Mouse (Mus musculus) kidney, adult 18-20 months (tissue): ENCODE data around the gene Rps6ka4.

Experiments used
- DNase-seq: peaks from one replicate; pipeline ENCODE4 v3.0.0; 2021

Rps6ka4 gene

DNA sequence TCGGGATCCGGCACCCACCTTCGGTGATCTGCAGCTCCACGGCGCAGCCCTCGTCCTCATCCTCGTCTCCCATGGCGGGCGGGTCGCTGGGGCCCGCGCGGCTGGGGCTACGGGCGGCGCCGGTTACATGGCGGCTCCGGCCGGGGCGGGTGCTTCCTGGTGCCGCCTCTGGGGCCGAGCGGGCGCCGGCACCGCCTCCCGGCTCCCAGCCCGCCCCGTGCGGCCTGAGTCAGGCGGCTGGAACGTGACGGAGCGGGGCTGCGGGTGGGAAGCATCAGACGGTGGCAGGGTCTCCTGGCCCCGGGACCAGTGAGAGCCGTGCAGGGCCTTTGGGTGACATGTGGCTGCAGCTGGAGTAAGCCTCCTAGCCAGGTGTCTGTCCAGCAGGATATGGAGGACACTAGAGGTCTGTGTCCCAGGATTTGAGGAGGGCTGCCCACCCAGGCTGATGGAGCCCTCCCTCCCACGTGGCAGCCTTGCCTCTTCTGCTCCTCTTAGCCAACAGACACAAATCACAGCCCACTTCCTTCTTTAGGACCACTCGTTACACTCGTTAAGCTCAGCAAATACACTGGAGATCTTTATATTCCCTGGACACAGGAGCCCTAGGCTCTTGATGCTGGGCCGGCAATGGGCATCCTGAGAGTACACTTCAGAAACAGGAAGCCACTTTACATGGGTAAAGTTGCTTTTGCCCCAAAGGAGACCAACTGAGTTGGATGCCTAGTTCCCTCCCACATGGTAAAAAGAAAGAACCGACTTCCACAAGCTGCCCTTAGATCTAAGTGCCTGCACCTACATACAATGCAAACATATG is at the start of gene Rps6ka4:
TSS of gene Rps6ka4 (minus strand) at position 162 of the 817 bp plus-strand sequence.
- DNase-seq = peak; percentile 78

DNA sequence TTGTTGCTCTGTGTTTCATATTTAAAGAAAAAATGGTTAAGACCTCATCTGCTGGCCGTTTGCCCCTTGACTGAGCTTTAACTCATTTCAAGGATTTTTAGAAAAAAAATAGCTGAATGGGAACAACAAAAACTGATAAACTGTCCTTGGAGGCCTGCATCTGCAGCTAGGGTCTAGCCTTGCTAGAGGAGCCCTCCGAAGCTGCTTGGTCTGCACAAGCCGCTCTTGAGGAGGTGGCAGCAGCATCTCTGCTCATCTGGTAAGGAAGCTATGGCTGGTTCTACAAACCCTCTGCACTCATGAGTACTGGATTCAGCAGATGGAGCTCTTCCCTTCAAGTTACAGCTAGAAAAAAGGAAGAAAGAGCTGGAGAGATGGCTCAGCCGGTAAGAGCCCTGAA is 37.5 kb upstream of the Rps6ka4 start:
- no peak for DNase-seq

DNA sequence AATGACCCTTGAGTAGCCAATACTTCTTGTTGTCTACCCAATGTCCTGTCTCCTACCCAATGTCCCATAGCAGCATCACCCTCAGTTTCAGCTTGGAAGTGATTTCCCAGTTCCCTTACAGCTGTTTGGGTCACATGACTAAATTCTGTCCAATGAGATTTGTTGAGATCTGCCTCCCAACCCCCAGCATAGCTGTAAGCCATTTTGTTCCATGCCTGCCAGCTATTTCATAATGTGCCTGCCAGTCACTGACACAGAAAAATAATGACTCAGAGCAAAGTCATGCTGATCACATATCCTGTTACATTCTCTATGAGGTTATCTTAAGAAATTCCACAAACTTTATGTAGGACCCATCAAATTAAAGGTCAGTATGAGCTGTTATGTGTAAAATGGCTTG is 36.4 kb upstream of the Rps6ka4 start:
- DNase-seq = no peak

DNA sequence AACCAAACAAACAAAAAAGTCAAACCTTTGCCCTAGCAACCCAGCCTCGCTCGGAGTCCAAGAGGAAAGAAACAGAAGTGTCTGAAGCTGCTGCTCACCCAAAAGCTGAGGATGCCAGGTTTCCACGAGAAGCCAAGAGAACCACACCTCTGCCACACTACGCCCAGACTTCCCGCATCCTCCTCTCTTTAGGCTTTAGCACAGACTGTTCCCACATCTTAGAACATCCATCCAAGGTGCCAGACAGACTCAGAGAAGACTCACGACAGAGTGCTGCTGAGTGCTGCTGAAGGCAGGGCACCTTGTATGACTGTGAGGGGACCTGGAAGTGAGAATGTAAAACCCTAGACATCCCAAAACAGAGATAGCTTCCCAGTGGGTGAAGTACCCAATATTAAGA is 35.4 kb upstream of the Rps6ka4 start:
- DNase-seq = no peak

DNA sequence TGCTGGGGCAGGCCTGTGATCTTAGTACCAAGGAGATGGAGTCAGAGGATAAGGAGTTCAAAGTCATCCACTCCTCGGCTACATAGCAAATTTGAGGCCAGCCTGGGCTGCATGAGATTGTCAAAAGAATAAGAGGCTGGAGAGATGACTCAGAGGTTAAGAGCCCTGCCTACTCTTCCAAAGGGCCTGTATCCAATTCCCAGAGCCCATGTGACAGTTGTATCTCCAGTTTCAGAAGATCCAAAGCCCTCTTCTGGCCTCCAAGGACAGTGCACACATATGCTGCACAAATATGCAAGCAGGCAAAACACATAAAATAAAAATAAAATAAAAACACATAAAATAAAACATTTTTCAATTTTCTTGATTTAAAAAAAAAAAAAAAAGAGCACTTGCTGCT is 33.8 kb upstream of the Rps6ka4 start:
- DNase-seq = no peak

DNA sequence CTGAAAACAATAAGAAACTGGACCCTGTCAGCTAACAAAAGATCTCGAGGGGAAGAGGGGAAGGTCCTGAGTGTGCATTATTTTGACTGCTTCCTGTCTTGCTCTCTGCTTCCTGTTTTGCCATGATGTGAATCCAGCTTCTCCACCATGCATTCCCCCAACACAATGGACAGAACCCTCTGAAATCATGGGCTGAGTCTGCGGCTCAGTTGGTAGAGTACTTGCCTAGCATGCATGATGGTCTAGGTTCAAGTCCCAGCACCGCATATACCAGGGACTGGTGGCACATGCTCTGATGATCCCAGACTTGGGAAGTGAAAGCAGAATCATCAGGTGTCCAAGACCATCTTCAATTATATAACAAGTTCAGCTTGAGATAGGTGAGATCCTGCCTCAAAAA is 32.3 kb upstream of the Rps6ka4 start:
- no peak for DNase-seq

DNA sequence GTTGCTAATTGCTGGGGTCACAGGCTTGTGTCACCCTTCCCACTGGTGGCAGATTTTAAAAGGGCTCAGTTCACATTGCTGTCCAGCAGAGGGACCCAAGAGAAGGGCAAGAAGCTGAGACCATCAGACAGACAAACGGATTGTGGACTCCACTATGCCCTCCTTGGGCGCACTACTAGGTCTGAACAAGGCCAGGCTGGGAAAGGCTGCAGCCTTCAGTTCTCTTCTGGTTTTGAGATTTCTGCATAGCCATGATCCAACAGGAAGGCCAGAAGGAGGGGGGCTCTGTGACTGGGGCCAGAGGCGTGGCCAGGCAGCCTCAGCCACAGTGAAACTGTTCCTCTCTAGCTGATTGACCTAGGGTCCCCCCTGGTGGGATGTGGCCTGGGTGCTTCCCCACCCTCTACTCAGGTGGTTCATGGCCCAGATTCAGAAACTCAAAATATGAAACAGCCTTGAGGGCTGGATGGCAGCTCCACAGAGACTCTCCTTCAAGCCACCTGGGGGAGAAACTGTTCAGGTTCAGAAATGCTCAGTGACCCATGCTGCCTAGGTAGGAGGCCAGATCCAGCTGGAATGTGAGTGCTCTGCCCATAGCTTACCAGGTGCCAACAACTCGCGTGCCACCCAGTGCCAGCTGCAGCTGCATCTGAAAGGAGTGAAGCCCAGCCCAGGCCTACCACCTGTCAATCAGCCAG is 31.3 kb upstream of the Rps6ka4 start:
- peak; percentile 83 for DNase-seq

DNA sequence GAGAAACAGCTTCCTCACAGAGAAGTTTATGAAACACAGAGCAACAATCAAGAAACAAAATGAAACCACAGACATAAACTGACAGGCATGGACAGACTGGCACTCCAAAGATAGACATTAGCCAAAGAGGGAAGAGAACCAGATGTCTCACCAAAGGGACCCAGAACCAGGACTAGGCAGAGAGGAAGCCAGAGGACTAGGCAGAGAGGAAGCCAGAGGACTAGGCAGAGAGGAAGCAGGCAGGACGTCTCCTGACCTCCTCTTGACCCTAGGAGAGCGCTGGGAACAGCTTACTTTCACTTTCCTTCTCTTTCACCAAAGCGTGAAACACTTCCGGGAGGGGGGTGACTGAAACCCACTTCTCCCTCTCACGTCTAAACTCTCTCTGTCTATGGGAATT is 28.9 kb upstream of the Rps6ka4 start:
- DNase-seq = peak; percentile 67

DNA sequence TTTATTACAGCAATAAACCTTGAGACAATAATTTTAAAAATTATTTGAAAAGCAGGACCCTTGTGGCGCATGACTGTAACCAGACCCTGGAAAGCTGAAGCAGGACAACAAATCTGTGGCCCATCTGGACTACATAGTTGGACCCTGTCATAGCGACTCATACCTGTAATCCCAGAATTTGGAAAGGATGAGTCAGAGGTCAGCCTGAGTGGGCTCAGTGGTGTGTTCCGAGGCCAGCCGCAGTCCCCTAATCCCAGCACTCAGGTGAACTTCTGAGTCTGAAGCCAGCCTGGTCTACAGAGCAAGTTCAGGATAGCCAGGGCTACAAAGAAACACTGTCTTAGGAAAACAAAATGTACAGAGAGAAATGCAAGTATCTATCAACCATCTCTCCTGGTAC is 21.0 kb upstream of the Rps6ka4 start:
- no peak for DNase-seq

DNA sequence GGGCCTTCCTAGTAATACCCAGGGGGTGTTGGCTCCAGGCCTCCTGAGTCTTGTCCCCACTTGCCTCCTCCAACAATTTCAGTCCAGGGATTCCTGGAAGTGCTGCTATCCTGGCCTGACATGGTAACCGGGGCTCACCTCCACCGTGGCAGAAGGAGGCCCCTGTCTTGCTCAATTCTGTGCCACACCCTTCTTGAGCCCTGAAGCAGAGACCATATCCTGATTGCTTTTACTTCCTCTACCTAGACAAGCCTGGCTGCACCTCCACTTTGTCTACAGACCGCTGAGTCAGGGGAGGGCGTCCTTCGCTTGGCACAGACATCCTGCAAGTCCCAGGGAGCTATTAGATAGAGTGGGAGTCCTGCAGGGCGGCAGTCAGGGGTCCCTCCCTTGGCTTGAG is 20.3 kb upstream of the Rps6ka4 start:
- no peak for DNase-seq

DNA sequence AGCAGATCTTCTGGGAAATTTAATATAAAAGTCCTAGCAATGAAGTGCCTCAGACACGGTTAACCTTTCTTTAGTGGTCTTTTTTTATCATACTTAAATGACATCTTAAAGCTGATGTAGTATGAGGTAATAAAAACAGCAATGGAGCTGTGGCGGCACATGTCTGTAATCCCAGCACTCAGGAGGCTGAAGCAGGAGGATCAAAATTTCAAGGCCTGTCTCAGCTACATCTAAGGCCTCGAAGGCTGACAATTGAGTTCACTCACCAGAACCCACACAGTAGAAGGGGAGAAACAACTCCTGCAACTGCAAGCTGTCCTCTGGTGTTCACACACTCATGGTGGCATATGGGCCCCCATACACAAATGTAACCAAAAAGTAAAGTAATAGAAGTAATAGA is 19.5 kb upstream of the Rps6ka4 start:
- DNase-seq = no peak

DNA sequence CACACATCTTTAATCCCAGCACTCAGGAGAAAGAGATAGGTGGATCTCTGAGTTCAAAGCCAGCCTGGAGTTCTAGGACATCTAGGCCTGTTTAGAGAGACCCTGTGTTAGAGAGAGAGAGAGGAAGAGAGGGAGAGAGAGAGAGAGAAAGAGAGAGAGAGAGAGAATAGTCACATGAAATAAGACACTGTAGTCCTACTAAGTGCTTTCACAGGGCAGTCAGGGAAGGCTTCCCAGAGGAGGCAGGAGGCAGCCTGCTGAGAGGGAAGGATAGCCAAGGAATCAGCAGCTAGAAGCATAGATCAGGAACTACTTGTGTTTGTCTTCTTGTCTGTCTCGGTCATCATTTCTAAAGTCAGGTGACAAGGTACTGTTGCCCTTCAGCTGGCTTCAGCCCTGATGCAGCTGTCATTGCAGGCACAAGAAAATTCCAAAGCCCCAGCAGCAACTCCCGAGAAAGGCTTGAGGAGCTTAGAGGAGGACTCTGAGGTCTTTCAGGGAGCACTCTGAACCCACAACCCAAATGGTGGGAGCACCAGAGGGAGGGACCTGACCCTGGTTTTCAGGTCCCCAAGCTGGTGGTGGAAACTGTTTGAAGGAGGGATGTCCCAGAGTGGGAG is 18.7 kb upstream of the Rps6ka4 start:
- no peak for DNase-seq

DNA sequence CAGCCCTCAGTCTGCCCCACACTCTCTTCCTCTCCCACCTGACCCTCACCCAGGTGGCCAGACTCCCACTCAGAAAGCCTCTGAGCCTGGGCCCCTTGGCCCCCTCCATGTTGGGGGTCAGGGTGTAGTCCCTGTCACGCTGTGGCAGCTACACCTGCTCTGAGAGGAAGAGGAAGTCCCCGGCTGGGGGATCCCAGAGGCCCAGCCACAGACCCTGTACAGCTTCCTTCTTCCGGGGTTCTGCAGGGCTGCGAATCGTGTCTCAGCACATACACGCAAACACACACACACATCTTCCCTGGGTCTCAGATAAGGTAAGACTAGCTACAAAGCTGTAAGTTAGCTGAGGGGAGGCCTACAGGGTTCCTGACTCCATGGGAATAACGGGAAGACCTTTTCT is 17.6 kb upstream of the Rps6ka4 start, which contains the start of gene Ccdc88b:
TSS of gene Ccdc88b (minus strand) at position 181 of the 400 bp plus-strand sequence.
- DNase-seq = no peak

DNA sequence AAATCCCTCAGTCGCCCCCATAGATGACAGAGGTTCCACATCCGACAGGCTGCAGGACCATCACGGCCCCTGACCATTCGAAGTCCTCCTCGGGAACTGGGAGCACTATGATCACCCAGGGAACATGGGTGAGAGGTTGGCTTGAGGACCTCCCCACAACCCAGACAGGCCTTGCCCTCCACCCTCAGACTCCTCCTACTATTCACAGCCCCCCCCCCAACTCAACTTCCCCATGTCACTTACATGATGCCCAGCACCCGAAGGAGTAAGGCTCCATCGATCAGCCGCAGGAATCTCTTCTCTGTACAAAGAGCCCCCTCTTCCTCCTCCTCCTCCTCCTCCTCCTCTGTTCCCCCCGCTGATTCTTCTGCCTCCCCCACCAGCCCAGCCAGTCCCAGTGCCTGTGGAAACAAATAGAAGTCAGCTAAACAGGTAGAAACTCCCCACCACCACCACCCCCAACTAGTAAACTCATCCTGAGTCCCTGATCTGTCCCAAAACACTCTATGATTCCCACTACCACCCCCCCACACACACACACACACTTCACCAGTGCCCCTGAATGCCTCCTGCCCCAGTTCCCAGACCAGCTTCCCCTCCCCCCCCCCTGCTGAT is 17.1 kb upstream of the Rps6ka4 start:
- no peak for DNase-seq

DNA sequence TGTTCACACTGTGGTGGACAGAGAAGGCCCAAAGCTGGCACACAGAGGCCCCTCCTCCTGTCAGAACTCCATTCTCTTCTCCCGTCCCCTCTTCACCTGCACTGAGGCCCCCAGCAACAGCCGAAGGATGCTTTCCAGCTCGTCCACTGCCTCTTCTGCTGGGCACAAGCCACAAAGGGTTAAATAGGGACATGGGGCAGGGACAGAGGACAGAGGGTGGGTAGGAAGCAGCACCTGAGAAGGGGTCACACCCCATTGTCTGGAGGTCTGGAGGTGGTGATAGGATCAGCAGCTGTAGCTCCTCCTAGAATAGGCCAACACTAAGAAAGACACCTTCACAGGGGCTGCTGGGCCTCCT is 16.5 kb upstream of the Rps6ka4 start:
- DNase-seq = no peak

DNA sequence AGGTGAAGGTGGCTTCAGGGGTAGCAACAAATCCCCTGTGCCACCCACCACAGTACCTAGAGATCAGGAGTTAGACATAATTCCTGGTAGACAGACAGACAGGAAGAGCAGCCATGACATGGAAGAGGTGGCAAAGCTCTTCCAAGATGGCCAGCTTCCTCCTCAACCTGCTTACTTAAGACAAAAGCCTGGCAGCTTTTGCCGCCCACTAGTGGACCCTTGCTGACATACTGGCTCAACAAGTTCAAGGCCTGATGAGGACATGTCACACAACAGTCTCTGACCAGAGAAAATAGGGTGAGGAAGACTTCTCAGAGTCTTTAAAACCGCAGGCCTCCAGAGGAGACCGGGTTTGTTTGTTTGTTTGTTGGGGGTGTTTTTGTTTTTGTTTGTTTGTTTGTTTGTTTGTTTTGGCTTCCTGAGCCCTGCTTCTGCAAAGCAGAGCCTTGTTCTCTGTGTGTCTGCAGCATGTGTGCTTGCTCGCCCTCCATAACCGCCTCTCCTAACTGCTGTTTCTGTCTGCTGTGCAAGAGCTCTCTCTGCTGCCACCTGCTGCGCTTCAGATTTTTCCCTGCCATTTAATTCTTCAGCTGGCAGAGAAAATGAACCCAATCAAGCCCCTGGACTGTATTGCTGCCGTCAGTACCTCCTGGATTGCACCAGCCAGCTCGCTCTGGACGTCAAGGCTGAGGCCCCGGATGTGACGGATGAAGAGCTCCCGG is 16.0 kb upstream of the Rps6ka4 start:
- DNase-seq = peak; percentile 70

DNA sequence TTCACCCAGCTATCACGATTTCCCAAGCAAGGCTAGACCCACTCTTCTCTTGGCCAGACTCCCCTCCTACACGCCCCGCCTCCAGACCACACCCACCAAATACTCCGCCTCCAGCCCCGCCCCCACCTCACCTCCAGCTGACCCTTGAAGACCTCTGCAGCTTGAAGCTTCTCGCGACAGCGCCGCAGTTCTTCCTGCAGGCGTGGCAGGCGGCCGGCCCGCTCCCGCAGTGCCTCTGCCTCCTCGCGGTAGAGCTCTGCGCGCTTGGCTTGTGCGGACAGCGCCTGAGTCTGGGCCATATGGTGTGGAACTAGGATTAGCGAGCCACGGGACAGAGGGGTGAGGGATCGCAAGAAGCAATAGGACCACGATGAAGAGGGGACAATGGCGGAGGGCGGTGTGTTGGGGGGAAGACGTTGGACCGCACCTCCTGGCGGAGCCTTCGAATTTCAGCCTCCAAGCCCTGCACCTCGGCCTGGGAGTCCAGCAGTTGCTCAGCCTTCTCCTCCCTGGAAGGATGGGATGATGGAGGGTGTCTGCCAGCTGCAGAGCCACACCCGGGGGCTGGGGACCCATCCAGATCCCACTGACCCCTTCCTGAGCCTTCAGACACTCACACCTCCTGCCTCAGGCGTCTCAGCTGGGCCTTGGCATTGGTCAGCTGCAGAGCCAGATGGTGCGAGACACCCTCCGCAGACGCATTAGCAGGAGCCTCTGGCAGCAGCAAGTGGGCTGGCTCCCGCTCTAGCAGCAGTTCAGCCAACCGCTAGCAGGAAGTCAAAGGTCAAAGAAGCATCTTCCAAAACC is 15.0 kb upstream of the Rps6ka4 start:
- DNase-seq = no peak

DNA sequence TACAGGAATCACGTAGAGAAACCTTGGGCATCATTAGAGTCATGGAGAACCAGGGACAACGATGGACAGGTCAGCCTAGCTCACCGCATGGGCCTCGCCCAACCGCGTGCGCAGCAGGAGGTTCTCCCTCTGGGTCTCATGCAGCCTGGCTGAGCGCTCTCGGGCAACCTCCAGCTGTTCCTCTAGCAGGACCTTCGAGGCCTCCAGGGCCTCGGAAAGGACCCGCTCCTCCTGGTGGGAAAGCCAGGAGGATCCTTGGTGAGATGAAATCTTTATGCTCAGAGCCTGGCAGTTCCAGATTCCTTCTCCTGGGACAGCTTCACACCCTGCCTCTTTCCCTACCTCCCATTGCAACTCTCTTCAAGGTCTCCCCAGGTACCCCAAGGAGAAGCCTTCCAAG is 14.2 kb upstream of the Rps6ka4 start:
- no peak for DNase-seq

DNA sequence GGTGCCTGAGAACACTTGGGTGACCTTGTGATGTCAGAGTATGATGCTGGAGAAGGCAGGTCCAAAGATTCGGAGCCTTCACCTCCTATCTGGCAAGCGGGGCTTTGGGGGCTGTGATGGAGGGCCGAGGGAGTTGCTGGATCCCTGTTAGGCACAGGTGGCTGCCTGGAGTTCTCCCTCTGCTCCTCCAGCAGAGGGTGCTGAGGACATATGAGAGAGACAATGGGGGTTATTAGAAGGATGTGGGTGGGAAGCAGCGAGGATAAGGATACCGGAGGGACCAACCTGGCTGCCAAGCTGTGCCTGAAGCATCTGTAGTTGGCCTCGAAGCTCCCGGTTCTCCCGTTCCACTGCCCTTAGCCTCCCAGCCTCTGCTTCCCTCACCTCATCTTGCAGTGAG is 13.5 kb upstream of the Rps6ka4 start:
- DNase-seq = no peak

DNA sequence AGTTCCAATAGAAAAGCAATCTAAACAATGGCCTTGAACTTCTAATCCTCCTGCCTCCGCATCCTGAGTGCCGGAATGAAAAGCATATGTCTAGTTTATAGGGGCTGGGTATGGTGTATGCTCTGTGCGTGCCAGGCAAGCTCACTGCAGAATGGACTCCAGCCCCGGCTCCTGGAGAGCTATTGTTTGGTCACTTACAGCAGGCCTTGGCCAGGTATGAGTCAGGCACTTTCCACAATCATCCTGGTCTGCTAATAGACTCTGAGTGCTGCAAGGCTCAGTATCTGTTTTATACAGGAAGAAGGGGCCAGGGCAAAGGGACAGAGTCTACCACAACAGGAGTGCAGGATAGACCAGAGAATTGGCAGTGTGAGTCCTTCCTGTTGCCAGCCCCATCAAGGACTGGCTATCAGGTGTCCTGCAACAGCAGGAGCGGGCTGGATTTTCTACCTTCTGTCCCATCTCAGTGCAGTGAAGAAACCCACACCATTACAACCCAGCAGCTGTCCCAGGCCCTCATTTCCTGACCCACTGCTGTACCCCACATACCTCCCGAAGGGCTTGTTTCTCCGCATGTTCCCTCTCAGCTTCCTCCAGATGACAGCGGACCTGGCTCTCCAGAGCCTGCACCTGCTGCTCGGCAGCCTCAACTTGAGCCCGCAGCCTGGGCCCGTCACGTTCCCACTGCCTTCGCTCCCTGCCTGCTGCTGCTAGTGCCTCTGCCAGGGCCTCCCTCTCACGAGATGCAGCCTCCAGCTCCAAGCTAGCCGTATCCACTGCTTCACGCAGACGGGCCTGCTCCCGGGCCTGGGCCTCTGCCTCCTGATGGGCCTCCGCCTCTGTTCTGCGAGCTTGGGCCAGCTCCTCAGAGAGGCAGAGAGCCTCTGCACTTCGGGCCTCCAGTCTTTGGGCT is 12.2 kb upstream of the Rps6ka4 start:
- no peak for DNase-seq

DNA sequence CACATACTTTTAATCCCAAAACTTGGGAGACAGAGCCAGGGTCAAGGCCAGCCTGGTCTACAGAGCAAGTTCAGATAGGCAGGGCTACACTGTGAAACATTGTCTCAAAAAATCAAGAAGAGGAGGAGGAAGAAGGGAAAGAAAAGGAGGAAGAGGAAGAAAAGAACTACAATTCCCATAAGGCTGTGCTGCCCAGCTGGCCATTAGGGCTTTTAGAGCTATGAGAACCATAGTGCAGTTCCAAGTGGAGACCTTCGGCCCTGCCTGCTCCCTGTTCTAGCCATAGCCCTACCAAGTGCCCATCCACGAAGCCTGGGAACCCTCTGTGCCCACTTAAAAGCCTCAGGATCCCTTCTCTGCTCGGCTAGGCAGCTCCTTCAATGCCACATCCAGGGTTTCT is 11.1 kb upstream of the Rps6ka4 start:
- no peak for DNase-seq
